Mouse (Mus musculus) liver, embryonic 16.5 days (tissue): Measurements from ENCODE around the gene Brsk1. TPM values are rescaled to one million over a fixed set of nuclear protein-coding genes. Genes with fewer than 3 reads are reported as not detected.
A peak's percentile ranks its signal among the peaks of the same experiment; 100 is the strongest.

ENCODE experiments used
- ATAC-seq: fragments of 200-750 bp; cut with Nextera tagmentation; 2 replicates; pipeline ENCODE4 v1.8.0; 2017; ENCODE audit warnings: low read depth, mild to moderate bottlenecking, moderate number of reproducible peaks, moderate library complexity
- H3K27ac ChIP-seq: fragments of 300-500 bp; sonication (generic); 2 replicates; pipeline ENCODE4 v1.5.1; 2014; ENCODE audit warnings: mild to moderate bottlenecking, low read length
- H3K27me3 ChIP-seq: fragments of 300-500 bp; sonication (generic); 2 replicates; pipeline ENCODE4 v1.6.1; 2014; ENCODE audit warnings: low read depth, low read length, mixed read lengths; ENCODE audit not compliant: control insufficient read depth, insufficient read depth
- H3K36me3 ChIP-seq: fragments of 300-500 bp; sonication (generic); 2 replicates; pipeline ENCODE4 v1.6.1; 2014; ENCODE audit warnings: mild to moderate bottlenecking; ENCODE audit not compliant: control insufficient read depth, insufficient read depth
- H3K4me1 ChIP-seq: fragments of 300-500 bp; sonication (generic); 2 replicates; pipeline ENCODE4 v1.6.1; 2014; ENCODE audit warnings: low read depth, low read length, mixed read lengths; ENCODE audit not compliant: control insufficient read depth
- H3K4me2 ChIP-seq: fragments of 300-500 bp; sonication (generic); 2 replicates; pipeline ENCODE4 v1.6.1; 2014; ENCODE audit warnings: low read depth, low read length, mixed read lengths
- H3K4me3 ChIP-seq: fragments of 300-500 bp; sonication (generic); 2 replicates; pipeline ENCODE4 v1.5.1; 2014; ENCODE audit warnings: low read depth, mild to moderate bottlenecking, low read length
- H3K9ac ChIP-seq: fragments of 300-500 bp; sonication (generic); 2 replicates; pipeline ENCODE4 v1.6.1; 2014; ENCODE audit warnings: low read depth, low read length
- H3K9me3 ChIP-seq: fragments of 300-500 bp; sonication (generic); replicated peaks from 2 replicates; pipeline ENCODE4 v1.6.1; 2016; ENCODE audit warnings: low read length; ENCODE audit not compliant: control insufficient read depth
- WGBS: fragments of 180-500 bp; shearing (Covaris S2); extraction: QIAGEN DNeasy Blood & Tissue Kit; methylation state at CpG from one replicate; pipeline ENCODE4 v1.1.7; 2014; ENCODE audit not compliant: insufficient replicate concordance; 5-methylcytosine and 5-hydroxymethylcytosine counted together
- polyA plus RNA-seq: library from polyadenylated mRNA; unstranded; fragments of >200 nt; fragmentation: Nextera tagmentation; extraction: Ambion mirVana; gene quantifications from 2 replicates; pipeline ENCODE4 v1.2.1, GENCODE M21; 2015

Gene Brsk1
- polyA plus RNA-seq, 1 experiment from 2014 or later = 0.14 TPM

DNA sequence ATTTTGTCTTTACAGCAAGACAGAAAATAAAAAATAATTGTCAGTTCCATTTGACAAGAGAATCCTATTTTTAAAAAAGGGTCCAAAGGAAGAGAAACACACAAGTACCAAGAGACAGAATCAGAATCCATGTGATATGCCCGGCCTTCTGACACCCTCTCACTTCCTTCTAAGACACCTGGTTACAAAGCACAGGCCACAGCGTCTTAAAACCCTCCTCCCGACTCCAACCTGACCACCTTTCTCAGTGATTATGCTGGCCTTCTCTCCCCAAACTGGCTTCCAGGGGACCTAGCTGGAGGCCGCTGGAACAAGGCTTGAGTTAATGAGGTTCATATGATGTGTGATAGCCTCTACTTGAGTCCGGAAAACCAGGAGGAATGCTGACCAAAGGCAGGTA lies 37.1 kb upstream of the Brsk1 start:
- peak overlapping the region; percentile 73 for H3K27ac ChIP-seq
- WGBS = 36% methylated on average over 5 of the region's 5 CpGs
- H3K4me2 ChIP-seq = 0 out of 2 replicates have a peak overlapping the region, but pooled peaks have one; percentile 19
- H3K4me3 ChIP-seq = no peak overlapping the region
- H3K27me3 ChIP-seq = no peaks in the 10 kb centered on the region
- peaks cover 12% of the 10 kb centered on the region for H3K36me3 ChIP-seq
- no peak overlapping the region for H3K9ac ChIP-seq
- no peaks in the 10 kb centered on the region; the same call in 1 of the 2 replicates for H3K9me3 ChIP-seq
- no peak for ATAC-seq
- H3K4me1 ChIP-seq = peaks cover 61% of the 10 kb centered on the region

DNA sequence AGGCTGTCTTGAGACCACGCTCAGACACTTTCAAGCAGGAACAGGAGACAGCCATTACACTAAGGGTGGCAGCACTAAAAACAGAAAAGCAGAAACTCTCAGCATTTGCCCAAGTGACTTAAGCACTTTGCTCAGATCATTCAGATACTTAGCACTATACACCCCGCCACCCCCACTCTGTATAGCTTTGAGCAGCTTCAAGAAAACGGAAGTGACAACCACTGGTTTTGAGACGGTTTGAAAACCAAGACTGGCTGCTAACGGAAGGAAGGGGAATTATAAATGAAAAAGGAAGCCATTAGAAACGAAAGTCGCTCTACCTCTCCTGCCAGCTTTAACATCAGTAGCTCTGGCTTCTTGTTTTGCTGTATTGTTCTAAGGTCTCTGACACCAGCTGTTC lies 36.6 kb upstream of the Brsk1 start:
- peaks cover 12% of the 10 kb centered on the region for H3K36me3 ChIP-seq
- ATAC-seq = no peak
- H3K9me3 ChIP-seq = no peaks in the 10 kb centered on the region; the same call in 1 of the 2 replicates
- H3K4me3 ChIP-seq = peak overlapping the region; percentile 16
- H3K4me1 ChIP-seq = peaks cover 60% of the 10 kb centered on the region
- 27% methylated on average over 7 of the region's 7 CpGs for WGBS
- H3K9ac ChIP-seq = peak overlapping the region; percentile 30; the same call in 1 of the 2 replicates
- peak overlapping the region; percentile 42 for H3K4me2 ChIP-seq
- no peaks in the 10 kb centered on the region for H3K27me3 ChIP-seq
- H3K27ac ChIP-seq = peak overlapping the region; percentile 73

DNA sequence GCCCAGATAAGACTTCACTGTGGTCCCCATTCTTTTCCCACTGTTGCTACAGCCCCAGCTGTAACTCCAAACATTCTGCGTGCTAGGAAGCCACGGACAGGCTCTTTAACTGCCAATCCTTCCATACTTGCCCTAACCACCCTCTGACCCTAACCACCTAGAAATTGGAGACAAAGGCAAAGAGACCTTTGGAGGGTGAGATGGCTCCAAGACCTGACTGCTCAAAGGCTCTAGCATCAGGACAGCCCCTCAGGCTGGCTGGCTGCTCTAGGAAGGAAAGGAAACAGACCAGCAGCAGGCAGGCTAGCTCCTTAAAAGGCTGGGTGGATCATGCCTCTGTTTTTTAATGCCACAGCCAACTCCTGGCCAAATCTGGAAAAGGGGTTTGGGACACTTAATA lies 36.2 kb upstream of the Brsk1 start:
- 15% methylated on average over 2 of the region's 2 CpGs for WGBS
- no peaks in the 10 kb centered on the region for H3K27me3 ChIP-seq
- peaks cover 60% of the 10 kb centered on the region for H3K4me1 ChIP-seq
- H3K4me2 ChIP-seq = peak overlapping the region; percentile 42
- peak overlapping the region; percentile 16 for H3K4me3 ChIP-seq
- no peak for ATAC-seq
- peak overlapping the region; percentile 30; the same call in 1 of the 2 replicates for H3K9ac ChIP-seq
- no peaks in the 10 kb centered on the region; the same call in 1 of the 2 replicates for H3K9me3 ChIP-seq
- H3K36me3 ChIP-seq = peaks cover 12% of the 10 kb centered on the region
- H3K27ac ChIP-seq = peak overlapping the region; percentile 73

DNA sequence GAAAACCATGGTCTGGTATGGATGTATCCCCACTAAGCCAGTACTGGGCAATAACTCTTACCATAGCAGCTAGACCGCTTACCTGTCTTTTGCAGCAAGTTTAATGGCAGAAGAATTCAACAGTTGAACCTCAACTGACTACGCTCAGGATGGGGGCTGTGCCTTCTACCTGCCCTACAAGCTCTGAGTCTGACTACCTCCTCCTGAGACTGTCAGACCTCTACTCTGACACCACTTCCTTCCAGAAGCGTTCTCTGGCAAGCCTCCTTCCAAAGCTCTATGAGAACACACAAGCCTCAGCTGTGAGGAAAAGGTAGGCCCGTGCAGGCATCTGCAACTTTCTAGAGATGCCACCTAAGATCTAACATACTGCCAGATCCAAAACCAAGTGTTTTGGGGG lies 35.0 kb upstream of the Brsk1 start:
- 54% methylated on average over 4 of the region's 4 CpGs for WGBS
- no peak for ATAC-seq
- Histone ChIP-seq H3K9me3 (no peaks in the 10 kb centered on the region; the same call in 1 of the 2 replicates), H3K4me2 (peak overlapping the region; percentile 79), H3K27me3 (no peaks in the 10 kb centered on the region), H3K4me3 (no peak overlapping the region), H3K9ac (peak overlapping the region; percentile 28; the same call in 1 of the 2 replicates), H3K4me1 (peaks cover 69% of the 10 kb centered on the region), H3K27ac (peak overlapping the region; percentile 41; the same call in 1 of the 2 replicates), H3K36me3 (peaks cover 12% of the 10 kb centered on the region)

DNA sequence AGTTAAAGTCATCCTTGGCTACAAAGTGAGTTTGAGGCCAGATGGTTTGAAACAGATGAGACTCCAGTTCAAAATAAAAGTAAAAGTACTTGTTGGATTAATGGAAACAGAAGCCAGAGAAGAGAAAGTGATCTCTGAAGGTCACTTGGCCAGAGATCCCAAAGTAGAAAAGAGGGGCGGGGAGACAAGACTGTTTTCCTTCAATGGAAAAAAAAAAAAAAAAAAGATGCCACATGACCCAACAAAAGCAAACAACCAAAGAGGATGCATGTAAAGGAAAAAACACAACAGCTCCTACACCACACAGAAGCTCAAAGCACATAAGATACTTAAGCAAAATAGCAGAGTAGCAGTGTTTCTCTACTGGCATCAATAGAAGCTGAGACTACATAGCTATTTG lies 34.5 kb upstream of the Brsk1 start:
- Histone ChIP-seq H3K4me1 (peaks cover 69% of the 10 kb centered on the region), H3K27ac (peak overlapping the region; percentile 41; the same call in 1 of the 2 replicates), H3K9ac (peak overlapping the region; percentile 28; the same call in 1 of the 2 replicates)

DNA sequence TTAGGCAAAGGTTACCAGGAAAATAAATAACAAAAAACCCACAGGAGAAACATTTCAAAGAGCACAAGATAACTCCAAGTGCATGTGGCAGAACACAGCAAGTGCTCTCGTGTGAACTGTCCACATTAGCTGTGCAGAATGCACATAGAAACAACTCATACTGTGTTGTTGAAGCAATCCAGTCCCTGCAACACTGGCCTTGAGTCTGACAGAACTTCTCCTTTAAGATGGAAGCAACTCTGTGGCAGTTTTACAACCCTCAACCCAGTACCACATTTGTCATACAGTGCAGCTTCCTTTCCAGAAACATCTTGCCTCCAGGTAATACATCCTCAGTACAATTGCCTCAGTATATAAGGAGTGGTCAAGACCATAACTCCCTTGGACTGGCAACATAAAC lies 33.6 kb upstream of the Brsk1 start:
- peak overlapping the region; percentile 98 for H3K9ac ChIP-seq
- no peaks in the 10 kb centered on the region for H3K9me3 ChIP-seq
- no peaks in the 10 kb centered on the region for H3K27me3 ChIP-seq
- H3K4me1 ChIP-seq = peaks cover 62% of the 10 kb centered on the region
- H3K36me3 ChIP-seq = peaks cover 4% of the 10 kb centered on the region; the same call in 1 of the 2 replicates
- peak overlapping the region; percentile 91 for H3K27ac ChIP-seq
- ATAC-seq = no peak
- H3K4me2 ChIP-seq = peak overlapping the region; percentile 79
- WGBS = 17% methylated on average over 1 of the region's 1 CpGs
- peak overlapping the region; percentile 98 for H3K4me3 ChIP-seq

More for the DNA sequence above, 34.5 kb upstream of the Brsk1 start:
- 63% methylated on average over 1 of the region's 1 CpGs for WGBS
- peak overlapping the region; percentile 4; the same call in 1 of the 2 replicates for H3K4me3 ChIP-seq
- peaks cover 12% of the 10 kb centered on the region for H3K36me3 ChIP-seq
- no peak for ATAC-seq
- no peaks in the 10 kb centered on the region for H3K27me3 ChIP-seq
- H3K4me2 ChIP-seq = peak overlapping the region; percentile 79
- H3K9me3 ChIP-seq = no peaks in the 10 kb centered on the region; the same call in 1 of the 2 replicates

DNA sequence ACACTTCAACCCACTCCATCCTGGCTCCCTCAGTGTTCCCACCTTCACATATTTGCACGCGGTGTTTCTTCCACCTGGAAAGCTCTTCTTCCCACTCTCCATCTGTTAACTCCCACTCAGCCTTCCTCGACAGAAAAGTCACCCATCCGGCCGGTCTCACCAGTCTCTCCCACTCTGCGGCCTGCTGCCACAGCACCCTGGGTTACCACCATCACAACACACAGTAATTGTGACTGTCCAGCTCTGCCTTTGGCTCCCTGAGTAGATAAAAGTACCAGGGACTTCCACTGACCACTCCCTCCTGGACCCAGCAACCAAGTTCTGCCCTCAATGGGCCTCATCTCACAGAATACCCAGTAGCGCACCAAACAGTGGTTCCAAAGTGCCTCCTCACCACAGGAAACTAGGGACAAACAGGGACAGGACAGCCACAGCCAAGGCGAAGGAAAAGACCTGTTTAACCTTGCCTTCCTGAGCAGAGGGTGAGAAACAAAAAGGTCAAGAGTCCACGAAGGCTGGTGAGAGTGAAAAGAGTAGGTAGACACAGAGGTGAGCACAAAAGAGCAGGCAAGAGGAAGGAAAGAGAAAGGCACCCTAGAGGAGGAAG lies 32.8 kb upstream of the Brsk1 start:
- Histone ChIP-seq H3K9me3 (no peaks in the 10 kb centered on the region), H3K4me3 (peak overlapping the region; percentile 98), H3K4me1 (peaks cover 55% of the 10 kb centered on the region), H3K9ac (peak overlapping the region; percentile 98), H3K4me2 (peak overlapping the region; percentile 79), H3K27ac (peak overlapping the region; percentile 91), H3K27me3 (no peaks in the 10 kb centered on the region), H3K36me3 (peaks cover 2% of the 10 kb centered on the region; the same call in 1 of the 2 replicates)
- 29% methylated on average over 9 of the region's 9 CpGs for WGBS
- ATAC-seq = no peak

DNA sequence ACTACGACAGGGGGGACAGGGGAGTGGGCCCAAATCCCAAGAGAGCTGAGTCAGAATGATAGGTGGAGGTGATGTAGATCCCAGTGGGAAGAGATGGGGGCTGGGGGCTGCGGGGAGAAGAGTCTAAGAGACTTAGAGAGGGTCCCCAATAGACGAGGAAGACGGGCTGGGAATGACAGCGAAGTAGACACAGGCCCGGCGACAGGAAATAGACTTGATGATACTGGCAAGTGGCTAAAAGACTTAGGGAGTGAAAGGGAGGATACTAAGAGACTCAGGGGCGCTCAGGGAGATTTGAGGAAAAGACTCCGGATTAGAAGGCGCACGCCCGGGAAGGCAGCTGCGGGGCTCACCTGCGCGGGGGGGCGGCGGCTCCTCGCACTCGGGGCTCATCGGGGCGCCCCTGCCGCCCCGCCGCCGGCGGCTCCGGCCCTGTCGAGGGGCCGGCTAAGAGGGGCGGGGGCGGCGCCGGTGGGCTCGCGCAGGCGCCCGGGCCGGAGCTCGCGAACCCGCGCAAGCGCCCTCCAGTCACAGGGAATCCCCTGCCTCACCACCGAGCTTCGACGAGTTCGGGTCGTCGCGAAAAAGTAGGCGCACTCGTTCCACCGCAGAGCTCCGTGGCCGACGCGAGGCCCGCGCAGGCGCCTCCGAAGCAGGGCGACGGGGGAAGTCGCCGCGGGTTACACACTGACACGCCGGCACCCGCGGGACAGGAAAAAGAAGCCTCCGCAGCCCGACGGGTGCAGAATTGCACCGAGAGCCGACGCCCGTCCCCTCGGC lies 32.1 kb upstream of the Brsk1 start:
- Histone ChIP-seq H3K27ac (peak overlapping the region; percentile 91), H3K36me3 (peaks cover 2% of the 10 kb centered on the region; the same call in 1 of the 2 replicates), H3K4me1 (peaks cover 54% of the 10 kb centered on the region), H3K27me3 (no peaks in the 10 kb centered on the region), H3K4me2 (peak overlapping the region; percentile 79), H3K9ac (peak overlapping the region; percentile 98), H3K9me3 (no peaks in the 10 kb centered on the region), H3K4me3 (peak overlapping the region; percentile 98)
- ATAC-seq = peak; percentile 27
- under 1% methylated on average over 74 of the region's 78 CpGs for WGBS
